Mouse (Mus musculus) kidney, postnatal 4 days (tissue): Measurements from ENCODE around the gene Igfbp5.

ENCODE experiments used
- DNase-seq, 2 experiments: peaks; one replicate each; pipeline ENCODE4 v3.0.0; 2021; ENCODE audit warnings: mixed read lengths in 2 of 2

The Igfbp5 gene

GRCm38 (mm10) chr1:72874287-72875211 is at the start of gene Igfbp5:
Gene Igfbp5 (minus strand): TSS chr1:72874884.
- peak; percentile 93 to 94 for DNase-seq

- peak; percentile 56 to 68 for DNase-seq
These were observed 40.1 kb upstream of the Igfbp5 start for GRCm38 (mm10) chr1:72914815-72915214.

DNA sequence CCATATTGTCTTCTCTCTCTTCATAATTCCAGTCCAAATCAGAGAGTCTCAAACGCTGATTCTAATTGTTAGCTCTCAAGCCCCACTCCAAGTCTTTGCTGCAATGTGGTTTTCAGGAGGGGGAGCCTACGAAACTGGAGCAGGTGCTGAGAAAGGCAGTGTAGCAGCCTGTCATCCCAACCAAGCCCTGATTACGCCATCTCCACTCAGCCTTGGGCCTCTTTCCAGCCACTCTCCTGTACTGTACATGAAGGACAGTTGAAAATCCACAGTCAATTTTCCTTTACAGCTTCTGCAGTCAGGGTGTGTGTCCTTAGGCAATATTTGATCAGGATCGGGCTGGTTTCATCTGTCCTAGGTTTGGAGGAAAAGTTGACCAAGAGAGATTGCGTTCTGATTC is 38.4 kb upstream of the Igfbp5 start:
- no peak for DNase-seq

- DNase-seq, result no peak
These were observed 21.1 kb upstream of the Igfbp5 start for GRCm38 (mm10) chr1:72895821-72896220.

GRCm38 (mm10) chr1:72887910-72888309 is 13.2 kb upstream of the Igfbp5 start:
- DNase-seq, result no peak

GRCm38 (mm10) chr1:72885819-72886169 is 11.1 kb upstream of the Igfbp5 start:
- peak; percentile 48 to 52 for DNase-seq

GRCm38 (mm10) chr1:72885111-72885818 is 10.6 kb upstream of the Igfbp5 start:
- DNase-seq, result no peak

DNA sequence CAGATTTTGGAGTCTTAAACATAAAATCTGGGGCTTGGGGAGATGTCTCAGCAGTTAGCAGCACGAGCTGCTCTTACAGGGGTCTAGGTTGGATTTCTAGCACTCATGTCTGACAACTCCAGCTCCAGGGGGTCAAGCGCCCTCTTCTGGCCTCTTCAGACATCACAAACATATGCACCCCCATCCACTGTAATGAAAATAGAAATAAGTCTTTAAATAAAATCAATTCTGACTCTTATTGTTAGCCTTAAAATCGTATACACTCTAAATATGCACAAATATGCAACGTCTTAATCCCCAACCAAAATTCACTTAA is 4.6 kb upstream of the Igfbp5 start:
- DNase-seq, result peak; percentile 56 to 62

DNA sequence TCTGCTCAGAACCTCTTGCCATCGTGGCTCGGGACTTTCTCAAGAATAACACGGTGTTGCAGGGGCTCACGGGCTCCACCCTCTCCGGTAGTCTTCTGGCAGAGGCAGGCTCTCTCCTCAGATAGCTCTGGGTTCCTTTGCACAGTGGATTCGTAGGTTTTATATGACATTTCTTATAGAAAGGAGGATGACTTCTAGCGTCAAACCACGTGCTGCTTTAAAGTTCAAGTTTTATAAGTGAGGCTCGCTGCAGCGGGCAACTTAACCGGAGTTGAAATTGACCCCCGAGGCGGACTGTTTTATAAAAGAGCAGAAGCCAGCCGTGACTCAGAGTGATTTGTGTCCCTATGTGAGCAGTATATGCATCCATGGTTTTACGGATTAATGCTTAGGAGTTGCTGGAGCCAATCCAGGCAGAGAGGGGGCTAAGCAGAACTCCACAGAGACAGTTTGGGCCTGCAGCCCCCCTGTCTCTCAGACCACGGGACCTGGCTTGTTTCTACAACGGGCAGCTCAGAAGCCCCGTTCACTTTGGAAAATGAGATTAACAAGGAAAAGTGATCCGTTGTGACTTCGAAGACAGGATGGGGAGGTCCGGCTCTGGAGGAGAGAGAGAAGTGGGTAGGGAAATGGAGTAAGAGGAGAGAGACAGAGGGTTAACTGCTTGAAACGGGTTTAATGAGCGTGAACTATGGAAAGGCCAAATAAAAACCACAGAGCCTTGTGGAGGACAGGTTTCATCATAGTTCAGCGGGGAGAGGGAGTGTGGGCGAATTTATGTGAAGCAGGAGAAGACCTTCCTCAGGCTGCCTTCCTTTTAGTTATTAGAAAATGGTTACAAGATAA is 4.0 kb upstream of the Igfbp5 start:
- DNase-seq, result no peak

DNA sequence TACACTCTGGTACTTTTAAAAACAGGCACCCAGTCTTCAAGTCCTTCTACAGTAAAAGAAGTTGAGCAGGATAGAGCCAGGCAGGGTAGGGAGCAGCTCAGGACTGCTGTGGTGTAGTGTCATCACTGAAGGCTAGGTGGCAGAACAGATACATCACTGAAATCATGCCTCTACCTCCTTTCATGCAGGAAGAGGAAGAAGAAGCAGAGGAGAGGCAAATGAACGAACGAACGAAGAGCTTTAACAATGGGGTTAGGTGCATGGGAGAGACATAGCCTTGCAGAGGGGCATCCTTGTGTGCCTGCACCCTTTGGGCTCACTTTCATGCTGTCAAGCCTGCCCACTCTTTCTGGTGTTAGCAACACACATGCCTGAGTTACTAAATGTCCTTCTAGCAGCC is 3.2 kb upstream of the Igfbp5 start:
- peak; percentile 51 to 70 for DNase-seq

- no peak for DNase-seq
These were observed 1.4 kb upstream of the Igfbp5 start for GRCm38 (mm10) chr1:72876111-72876510.

DNA sequence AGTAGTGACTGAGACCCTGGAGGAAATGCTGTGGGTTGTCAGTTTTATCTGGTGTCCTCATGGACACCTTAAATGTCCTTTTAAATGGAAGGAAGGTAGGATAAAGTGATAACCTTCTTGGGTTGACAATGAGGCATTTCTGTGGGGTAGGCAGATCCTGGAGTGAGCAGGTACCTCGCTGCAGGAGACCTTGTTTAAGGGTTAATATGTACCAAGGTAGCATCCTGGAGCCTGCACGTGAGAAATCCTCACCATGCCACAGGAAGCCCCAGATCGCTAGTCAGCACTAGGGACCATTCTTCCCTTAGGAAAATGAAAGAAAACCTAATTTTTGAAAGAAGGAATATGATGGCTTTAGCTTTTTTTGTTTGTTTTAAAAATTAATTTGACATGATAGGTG is 1.0 kb upstream of the Igfbp5 start:
- no peak for DNase-seq

DNA sequence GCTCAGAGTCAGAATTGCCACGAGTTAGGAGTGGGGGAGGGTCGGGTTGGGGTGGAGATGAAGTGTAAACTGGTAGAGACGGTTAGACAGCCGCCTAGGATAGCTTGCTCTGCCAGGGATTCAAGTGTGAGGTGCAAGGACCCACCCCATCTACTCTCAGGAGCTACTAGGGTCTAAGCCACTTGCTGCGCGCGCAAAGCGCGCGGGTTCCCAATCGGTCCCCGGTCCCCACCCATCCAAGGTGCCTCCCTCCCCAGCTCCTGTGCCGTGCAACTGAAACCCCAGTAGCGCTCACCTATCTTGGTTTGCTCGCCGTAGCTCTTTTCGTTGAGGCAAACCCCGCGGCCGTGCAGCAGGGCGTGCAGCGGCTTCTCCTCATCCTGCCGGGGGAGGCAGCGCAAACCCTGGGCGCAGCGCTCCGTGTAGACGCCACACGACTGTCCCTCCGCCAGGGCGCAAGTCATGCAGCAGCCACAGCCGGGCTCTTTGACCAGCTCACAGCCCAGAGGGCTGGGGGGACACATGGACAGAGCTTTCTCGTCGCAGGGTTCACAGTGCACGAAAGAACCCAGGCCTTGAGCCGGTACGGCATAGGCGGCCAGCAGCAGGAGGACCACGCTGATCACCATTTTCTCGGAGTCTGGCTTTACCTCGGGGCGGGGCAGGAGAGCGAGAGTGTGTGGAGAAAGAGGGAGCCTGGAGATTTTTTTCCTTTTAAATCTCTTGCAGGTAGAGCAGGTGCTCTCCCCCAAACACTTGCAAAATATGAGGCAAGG is 985 bp downstream of the Igfbp5 start:
- DNase-seq, result peak; percentile 74 to 84

- DNase-seq, result no peak
These were observed 1.6 kb downstream of the Igfbp5 start for GRCm38 (mm10) chr1:72873078-72873477.

DNA sequence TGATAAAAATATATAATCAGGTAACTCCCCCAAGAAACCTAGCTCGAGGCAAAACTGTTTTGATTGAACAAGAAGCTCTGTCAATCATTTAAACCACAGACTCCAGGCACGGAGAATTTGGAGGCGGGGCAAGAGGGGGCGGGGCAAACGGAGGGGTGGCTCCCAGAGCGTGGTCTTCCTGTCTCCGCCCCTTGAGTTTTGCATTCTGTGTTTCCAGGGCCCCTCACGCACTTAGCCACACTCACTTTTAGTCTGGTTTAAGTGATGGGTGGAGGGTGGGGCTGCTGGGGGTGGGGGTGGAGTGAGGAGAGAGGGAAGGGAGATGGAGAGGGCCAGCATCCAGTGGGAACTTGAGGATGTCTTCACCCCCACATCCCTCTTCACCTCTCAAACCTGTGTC is 2.2 kb downstream of the Igfbp5 start:
- peak; percentile 94 to 95 for DNase-seq

- peak in 1 of 2 experiments; percentile 53 for DNase-seq
These were observed 2.8 kb downstream of the Igfbp5 start for GRCm38 (mm10) chr1:72871697-72872411.

DNA sequence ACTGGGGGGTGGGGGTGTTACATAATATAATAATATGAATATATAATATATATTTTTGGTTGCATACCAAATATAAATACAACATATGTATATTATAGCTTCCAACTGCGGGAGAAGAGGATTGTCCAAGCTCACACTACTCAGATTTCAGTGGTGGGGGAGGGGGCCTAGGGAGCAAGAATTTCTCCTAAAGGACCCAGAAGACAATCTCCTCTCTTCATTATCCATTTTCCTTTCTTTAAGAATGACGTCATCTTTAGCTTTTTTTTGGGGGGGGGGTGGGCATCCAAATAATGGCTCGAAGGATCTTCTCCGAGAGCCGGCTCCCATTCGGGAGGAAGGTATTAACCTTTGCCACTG is 3.4 kb downstream of the Igfbp5 start:
- DNase-seq, result no peak

- DNase-seq, result peak; percentile 86 to 91
These were observed 3.9 kb downstream of the Igfbp5 start for GRCm38 (mm10) chr1:72870615-72871336.

GRCm38 (mm10) chr1:72869681-72870614 is 4.7 kb downstream of the Igfbp5 start:
- DNase-seq, result peak; percentile 87 to 92

GRCm38 (mm10) chr1:72869275-72869674 is 5.4 kb downstream of the Igfbp5 start:
- DNase-seq, result no peak
